Mouse (Mus musculus) embryo, embryonic 10.5 days (tissue): ENCODE results near the gene Ccdc71.

ENCODE experiments used
- DNase-seq: peaks from one replicate; pipeline ENCODE4 v3.0.0-alpha.2; 2015; ENCODE audit warnings: low spot score

The Ccdc71 gene

GRCm38 (mm10) chr9:108459939-108460318, 398 bp upstream of the Ccdc71 start:
- no peak for DNase-seq

GRCm38 (mm10) chr9:108461181-108461631, 879 bp downstream of the Ccdc71 start, which contains the start of gene Klhdc8b:
Gene Klhdc8b, minus strand, starts transcription at chr9:108461581.
- peak; percentile 31 for DNase-seq

GRCm38 (mm10) chr9:108461675-108462074, 1.3 kb downstream of the Ccdc71 start:
- DNase-seq: no peak

- no peak for DNase-seq
Observed at GRCm38 (mm10) chr9:108462192-108462591, 1.9 kb downstream of the Ccdc71 start.

GRCm38 (mm10) chr9:108463713-108464112, 3.4 kb downstream of the Ccdc71 start:
- DNase-seq: no peak

- no peak for DNase-seq
Observed at GRCm38 (mm10) chr9:108466219-108466618, 5.9 kb downstream of the Ccdc71 start.

- no peak for DNase-seq
Observed at GRCm38 (mm10) chr9:108469430-108469829, 9.1 kb downstream of the Ccdc71 start.

- no peak for DNase-seq
Observed at GRCm38 (mm10) chr9:108469845-108470244, 9.5 kb downstream of the Ccdc71 start.

GRCm38 (mm10) chr9:108474528-108474927, 14.2 kb downstream of the Ccdc71 start:
- DNase-seq: no peak

GRCm38 (mm10) chr9:108478638-108479156, 18.4 kb downstream of the Ccdc71 start:
- DNase-seq: peak; percentile 90

- peak; percentile 58 for DNase-seq
Observed at GRCm38 (mm10) chr9:108479241-108479640, 18.9 kb downstream of the Ccdc71 start.

GRCm38 (mm10) chr9:108479721-108480351, 19.5 kb downstream of the Ccdc71 start, which contains the start of gene Lamb2:
Gene Lamb2, plus strand, starts transcription at chr9:108479736.
- peak; percentile 93 for DNase-seq

- DNase-seq: no peak
Observed at GRCm38 (mm10) chr9:108480813-108481519, 20.6 kb downstream of the Ccdc71 start.

- DNase-seq: no peak
Observed at GRCm38 (mm10) chr9:108481520-108482210, 21.3 kb downstream of the Ccdc71 start.

GRCm38 (mm10) chr9:108483051-108483790, 22.9 kb downstream of the Ccdc71 start:
- no peak for DNase-seq

- DNase-seq: no peak
Observed at GRCm38 (mm10) chr9:108484021-108484420, 23.7 kb downstream of the Ccdc71 start.

GRCm38 (mm10) chr9:108485301-108485875, 25.1 kb downstream of the Ccdc71 start:
- DNase-seq: no peak

GRCm38 (mm10) chr9:108486973-108487530, 26.7 kb downstream of the Ccdc71 start:
- DNase-seq: no peak

- DNase-seq: no peak
Observed at GRCm38 (mm10) chr9:108488403-108488802, 28.1 kb downstream of the Ccdc71 start.

- no peak for DNase-seq
Observed at GRCm38 (mm10) chr9:108489215-108489614, 28.9 kb downstream of the Ccdc71 start.
